Mouse (Mus musculus): ENCODE results near the gene Mgll. TPM values are rescaled to one million over a fixed set of nuclear protein-coding genes. Genes with fewer than 3 reads are reported as not detected.

Mgll gene
- total RNA-seq, 2 experiments from 2014 or later, result 178 to 182 TPM

DNA sequence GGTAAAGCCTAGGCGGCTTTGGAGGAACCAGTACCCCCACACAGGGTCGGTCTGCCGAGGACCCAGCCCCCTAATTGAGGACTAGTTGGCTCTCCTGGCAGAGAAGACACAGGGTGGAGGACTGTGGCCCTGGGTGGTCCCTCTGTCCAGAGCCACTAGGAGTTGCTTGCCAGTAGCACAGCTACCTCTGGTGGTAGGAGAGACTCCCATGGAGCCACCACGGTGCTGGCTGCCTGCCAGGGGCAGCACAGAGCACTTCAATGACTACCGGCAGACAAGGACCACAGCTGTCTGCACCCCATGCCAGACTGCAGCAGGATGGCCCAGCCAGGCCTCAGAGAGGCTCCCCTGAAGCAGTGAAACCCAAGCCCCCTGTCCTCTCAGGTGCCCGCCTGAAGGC, 102.3 kb downstream of the Mgll start:
- peak overlapping the region; percentile 84 for H3K27ac ChIP-seq
- no peak overlapping the region for H3K4me3 ChIP-seq
- DNase-seq (ENCODE audit: low spot score in 2 of 2), result peak in 1 of 2 experiments; percentile 67
- peak; percentile 66 for TF ChIP-seq CTCF (conservative IDR thresholded peaks at IDR 0.05)

DNA sequence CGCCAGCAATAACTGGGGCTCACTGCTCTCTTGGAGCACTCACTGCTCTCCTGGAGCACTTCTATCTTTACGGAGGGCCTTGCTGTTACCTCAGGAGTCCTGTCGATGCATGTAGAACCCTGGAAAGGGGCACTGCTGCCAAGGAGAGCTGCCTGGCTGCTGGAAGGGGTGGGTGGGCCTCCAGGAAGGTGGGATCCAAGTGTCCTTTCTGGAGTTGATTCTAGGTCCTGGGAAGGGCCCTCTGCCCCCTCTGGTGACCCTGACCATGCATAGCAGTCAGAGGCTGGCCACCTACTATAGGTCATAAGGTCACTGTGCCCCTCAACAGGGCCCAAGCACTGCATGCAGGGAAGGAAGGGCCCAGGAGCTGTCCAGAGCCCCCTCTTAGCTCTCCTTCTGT, 102.8 kb downstream of the Mgll start:
- no peak for DNase-seq (ENCODE audit: low spot score in 2 of 2)
- TF ChIP-seq CTCF (conservative IDR thresholded peaks at IDR 0.05), result no peak; the same call in 1 of the 2 replicates
- no peak overlapping the region for H3K4me3 ChIP-seq
- peak overlapping the region; percentile 84 for H3K27ac ChIP-seq

DNA sequence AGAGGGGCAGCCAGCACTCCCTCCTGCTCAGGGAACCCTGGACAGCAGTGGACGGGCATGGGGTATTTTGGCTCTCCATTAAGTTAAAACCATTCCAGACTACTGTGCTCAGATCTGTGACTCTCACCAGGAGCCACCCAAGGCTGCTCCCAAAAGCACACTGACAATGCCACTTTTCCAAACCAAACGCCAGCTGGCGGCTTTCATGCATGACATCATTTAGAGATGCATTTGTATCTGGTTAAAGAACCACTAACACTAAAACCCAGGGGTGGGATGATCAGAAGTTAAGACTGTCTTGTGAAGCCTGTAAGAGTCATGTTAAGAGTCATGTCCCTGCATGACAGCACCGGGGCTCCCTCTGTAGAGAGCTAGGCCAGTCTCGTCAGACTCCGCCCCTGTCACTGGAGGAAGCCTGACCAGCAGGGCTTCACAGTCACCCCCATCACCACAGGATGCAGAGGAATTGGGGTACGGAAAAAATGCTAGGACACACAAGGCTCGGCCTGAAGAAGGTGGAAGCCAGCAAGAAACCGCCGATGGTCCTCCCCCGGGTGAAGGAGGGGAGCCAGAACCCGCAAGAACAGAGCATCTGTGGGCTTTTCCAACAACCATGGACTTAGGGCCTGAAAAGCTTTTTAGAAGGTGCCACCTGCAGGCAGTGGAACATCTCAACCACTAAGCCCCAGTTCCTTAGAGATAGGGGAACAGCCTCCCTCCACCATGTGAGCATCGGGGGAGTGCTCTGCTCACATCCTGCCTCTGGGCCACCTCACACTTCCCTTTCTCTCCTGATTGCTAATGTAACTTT, 103.4 kb downstream of the Mgll start:
- Histone ChIP-seq H3K4me3 (no peak overlapping the region), H3K27ac (peak overlapping the region; percentile 84)
- TF ChIP-seq CTCF (conservative IDR thresholded peaks at IDR 0.05), result peak; percentile 57
- no peak for DNase-seq (ENCODE audit: low spot score in 2 of 2)

DNA sequence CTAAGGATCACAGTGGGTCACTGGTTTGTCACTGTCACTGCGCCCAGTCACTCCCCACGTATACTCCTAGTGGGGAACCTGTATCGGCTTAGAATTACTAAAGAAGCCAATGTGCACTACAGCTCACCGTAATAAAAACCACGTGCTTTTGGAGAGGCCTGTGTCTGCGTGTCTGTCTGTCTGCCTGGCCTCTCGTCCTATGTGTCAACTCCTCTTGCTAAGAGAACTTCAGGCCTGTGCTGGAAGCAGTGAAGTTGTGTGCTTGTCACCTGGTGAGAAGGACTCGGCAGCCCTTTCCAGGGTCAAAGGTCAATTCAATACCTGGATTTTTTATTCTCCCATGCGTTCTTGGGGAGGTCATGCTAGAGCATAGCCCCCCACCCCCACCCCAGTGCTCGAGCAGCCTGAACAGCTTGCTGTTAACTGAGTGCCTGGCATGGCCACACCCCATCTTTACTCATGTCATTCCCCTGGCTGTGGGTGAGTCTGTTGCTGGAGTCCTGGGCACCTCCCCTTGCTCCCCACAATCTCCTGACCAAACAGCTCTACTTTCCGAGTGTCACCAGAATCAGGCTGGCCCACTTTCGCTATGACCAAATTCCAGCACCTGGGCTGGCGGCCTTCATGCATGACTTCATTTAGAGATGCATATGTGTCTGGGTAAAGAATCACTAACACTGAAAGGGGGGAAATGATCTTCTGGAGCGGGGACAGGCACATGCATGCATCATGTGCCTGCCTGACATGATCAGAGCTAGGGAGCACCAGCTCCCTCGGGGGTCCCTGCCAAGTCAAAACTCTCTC, 104.2 kb downstream of the Mgll start:
- peak overlapping the region; percentile 84; the same call in 1 of the 2 replicates for H3K27ac ChIP-seq
- H3K4me3 ChIP-seq, result no peak overlapping the region
- no peak for TF ChIP-seq CTCF (conservative IDR thresholded peaks at IDR 0.05)
- no peak for DNase-seq (ENCODE audit: low spot score in 2 of 2)

DNA sequence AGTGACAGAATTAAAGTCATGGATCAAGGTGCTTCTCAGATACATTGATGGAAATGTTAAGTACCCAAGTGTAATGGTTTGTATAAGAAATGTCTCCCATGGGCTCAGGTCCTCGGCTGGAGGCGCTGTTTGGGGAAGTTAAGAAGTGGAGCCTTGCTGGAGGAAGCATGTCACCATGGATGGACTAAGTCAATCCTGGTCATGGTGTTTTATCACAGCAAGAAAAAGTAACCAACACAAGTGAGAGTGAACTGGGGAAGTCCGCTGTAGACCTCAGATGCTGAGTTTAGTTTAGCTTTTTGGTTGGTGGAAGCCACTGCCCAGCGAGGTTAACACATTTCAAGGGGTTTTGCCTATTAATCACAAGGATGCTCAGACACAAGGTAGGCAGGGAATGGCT, 105.4 kb downstream of the Mgll start:
- no peak for TF ChIP-seq CTCF (conservative IDR thresholded peaks at IDR 0.05)
- no peak overlapping the region for H3K4me3 ChIP-seq
- no peak overlapping the region for H3K27ac ChIP-seq
- no peak for DNase-seq (ENCODE audit: low spot score in 2 of 2)

DNA sequence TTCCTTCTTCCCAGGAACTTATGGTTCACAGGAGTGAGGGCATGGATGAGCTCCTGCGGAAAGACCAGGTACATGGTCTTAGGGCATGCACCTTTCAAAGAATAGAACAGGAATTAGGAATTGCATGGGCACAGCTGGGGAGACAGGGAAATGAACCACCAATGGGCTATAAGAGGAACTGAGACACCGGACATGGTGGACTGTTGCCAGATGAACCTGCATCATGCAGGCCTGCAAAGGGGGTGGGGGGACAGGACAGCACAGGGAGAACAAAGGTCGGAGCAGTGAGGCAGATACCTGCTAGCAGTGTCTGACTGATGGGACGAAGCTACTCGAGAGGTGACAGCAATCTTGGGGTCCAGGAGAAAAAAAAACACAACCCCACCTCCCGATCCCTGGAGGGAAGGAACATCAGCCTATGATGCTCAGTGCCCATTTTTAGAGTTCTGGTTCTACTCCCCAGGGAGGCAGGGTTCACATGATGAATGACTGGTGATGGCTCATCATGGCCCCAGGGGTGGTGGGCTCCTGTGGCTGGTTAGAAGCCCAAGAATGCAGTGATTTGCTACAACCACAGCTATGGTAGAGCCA, 106.0 kb downstream of the Mgll start:
- DNase-seq (ENCODE audit: low spot score in 2 of 2), result no peak
- no peak for TF ChIP-seq CTCF (conservative IDR thresholded peaks at IDR 0.05)
- H3K27ac ChIP-seq, result no peak overlapping the region
- no peak overlapping the region for H3K4me3 ChIP-seq

DNA sequence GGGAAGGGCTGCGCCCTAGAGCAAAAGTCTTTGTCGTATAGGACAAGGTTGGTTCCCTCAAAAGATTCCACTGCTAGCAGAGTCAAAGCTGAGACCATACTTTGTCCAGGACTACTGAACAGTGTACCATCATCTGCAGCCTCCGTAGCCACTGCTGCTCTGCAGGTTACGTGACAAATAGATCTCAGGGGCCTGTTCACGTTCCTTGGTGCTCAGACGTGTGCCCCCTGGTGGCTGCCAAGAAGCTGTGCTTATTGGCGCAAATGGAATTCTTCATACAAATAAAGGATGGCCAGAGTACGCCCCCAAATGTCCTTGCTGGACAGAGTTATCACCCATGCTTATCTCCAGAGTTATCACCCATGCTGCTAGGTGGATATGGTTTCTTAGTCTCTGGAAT, 107.2 kb downstream of the Mgll start:
- peak; percentile 60 to 65 for DNase-seq (ENCODE audit: low spot score in 2 of 2)
- H3K4me3 ChIP-seq, result no peak overlapping the region
- TF ChIP-seq CTCF (conservative IDR thresholded peaks at IDR 0.05), result peak; percentile 87
- no peak overlapping the region for H3K27ac ChIP-seq

DNA sequence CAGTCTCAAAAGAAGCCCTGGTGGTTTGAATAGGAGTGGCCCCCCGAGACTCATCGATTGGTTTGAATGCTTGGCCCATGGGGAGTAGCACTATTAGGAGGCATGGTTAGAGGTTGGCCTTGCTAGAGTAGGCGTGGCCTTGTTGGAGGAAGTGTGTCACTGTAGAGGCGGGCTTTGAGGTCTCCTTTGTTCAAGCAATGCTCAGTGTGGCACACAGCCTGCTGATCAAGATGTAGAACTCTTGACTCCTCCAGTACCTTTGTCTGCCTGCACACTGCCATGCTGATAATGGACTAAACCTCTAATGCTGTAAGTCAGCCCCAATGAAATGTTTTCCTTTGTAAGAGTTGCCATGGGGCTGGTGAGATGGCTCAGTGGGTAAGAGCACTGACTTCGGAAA, 108.5 kb downstream of the Mgll start:
- Histone ChIP-seq H3K4me3 (no peak overlapping the region), H3K27ac (no peak overlapping the region)
- DNase-seq (ENCODE audit: low spot score in 2 of 2), result no peak
- no peak for TF ChIP-seq CTCF (conservative IDR thresholded peaks at IDR 0.05)

DNA sequence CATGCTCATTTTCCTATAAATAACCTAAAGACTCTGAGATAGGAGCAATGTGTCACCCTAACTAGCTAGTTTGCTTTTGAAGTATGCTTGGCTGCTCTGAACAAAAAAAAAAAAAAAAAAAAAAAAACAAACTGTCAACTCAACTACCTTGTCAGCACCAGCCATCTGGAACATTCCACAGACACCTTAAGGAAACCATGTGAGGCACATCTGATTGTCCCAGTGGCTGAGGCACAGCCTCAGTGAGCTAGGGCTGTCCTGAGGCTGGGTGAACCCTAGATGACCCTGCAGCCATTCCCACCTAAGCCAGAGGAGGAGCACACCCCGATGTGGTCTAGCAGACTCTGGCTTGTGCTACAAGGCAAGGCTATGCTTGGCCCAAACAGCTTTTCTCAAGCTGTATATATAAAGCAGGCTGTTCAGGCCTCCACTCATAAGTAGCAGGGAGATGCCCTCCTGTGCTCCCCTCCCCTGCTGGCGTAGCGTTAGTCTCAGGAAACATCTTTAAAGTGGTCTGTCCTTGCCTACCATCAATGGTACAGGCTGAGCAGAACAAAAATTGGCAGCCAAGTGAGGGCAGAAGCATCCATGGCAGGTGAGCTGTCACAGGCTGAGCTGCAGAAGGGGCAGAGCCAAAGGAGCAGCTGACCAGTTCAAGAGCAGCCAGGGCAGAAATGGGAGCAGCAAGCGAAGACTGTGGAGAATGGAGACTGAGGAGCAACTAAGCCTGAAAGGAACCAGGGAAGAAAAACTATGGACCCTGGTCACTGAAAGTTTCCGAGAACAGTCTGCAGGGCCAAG, 109.3 kb downstream of the Mgll start:
- DNase-seq (ENCODE audit: low spot score in 2 of 2), result no peak
- no peak for TF ChIP-seq CTCF (conservative IDR thresholded peaks at IDR 0.05)
- no peak overlapping the region for H3K4me3 ChIP-seq
- H3K27ac ChIP-seq, result no peak overlapping the region

DNA sequence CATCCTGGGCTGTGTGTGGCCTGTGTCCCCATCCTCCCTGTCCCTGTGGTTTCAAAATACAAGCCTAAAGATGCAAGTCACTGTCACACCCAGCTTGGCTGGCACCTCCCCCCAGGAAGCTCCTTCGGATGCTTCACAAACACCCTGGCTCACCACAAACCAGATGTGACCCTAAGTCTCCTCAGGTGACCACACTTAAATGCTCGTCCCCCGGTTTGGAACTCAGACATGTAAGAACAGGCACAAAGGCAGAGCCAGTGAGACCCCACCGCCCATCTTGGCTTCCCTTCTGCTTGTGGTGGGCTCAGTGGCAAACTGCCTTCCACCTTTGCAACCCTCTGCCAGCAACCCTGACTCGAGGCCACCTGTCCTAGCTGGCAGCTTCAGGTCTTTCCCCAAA, 110.8 kb downstream of the Mgll start:
- no peak for TF ChIP-seq CTCF (conservative IDR thresholded peaks at IDR 0.05)
- DNase-seq (ENCODE audit: low spot score in 2 of 2), result no peak
- H3K27ac ChIP-seq, result no peak overlapping the region
- no peak overlapping the region for H3K4me3 ChIP-seq

DNA sequence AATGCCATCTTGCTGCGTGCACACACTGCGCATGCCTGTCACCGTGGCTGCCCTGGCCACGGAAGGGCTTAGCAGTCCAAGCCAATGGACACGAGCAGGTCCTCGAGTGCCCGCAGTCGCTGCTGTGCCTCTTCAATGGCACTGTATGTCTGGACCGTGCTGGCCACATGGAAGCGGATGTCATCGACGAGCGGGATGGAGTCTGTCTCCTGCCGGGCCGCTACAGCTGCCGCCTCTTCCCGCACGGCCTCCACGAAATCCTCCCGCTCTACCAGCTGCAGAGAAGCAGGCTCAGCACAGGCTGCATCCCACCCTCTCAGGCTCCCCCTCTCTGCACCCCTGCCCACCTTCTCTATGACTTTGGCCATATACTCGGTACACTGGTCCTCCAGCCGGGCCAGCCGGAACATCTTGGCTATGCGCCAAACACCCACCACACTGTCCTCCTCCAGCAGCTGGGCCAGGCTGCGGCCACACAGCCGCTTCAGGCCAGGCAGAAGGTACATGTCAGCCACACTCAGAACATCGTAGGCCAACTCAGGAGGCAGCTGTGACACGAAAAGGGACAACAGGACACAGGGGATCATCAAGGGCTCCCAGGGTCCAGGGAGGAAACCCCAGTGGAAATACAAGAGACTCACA, 112.1 kb downstream of the Mgll start:
- no peak for DNase-seq (ENCODE audit: low spot score in 2 of 2)
- no peak overlapping the region for H3K27ac ChIP-seq
- no peak overlapping the region for H3K4me3 ChIP-seq
- no peak for TF ChIP-seq CTCF (conservative IDR thresholded peaks at IDR 0.05)

DNA sequence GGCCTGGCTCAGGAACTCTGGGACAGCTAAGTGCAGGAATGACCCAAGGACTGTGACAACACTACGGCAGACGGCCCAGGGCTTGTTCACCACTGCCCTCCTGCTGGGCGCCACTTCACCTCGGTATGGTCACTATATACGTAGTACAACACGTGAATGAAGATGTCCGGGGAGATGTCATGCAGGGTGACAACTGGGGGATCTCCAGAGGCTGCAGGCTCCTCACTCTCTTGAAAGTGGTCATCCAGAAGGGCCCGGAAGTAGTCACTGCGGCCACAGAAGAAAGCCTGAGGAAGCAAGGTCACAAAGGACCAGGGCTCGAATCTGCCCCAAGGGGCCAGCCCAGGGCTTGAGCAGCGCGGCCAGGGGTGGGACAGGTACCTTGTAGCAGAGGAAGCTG, 113.8 kb downstream of the Mgll start:
- no peak for DNase-seq (ENCODE audit: low spot score in 2 of 2)
- H3K27ac ChIP-seq, result no peak overlapping the region

More for the DNA sequence above, 113.8 kb downstream of the Mgll start:
- no peak for TF ChIP-seq CTCF (conservative IDR thresholded peaks at IDR 0.05)
- no peak overlapping the region for H3K4me3 ChIP-seq
